25 mouse cellular contexts compared by ENCODE assay signal in the genomic region with DNA sequence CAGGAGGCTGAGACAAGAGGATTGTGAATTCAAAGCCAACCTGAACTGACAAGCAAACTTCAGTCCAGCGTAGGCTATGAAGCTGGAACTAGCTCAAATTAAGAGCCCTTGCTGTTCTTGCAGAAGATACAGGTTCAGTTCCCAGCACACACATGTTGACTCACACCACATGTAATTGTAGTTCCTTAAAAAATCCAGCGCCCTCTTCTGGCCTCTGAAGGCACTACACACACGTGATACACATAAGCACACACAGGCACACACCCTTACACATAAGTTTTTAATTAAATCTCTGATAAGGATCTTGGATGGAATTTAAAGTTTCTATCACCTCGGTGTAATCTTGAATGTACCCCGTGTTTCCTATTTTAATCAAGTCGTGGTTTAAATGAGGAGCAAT.
DNase-seq lines count a peak whose midpoint lies in the region; TF ChIP-seq lines count a peak whose summit lies in the region.
"Had no signal": no experiment of that assay in that cellular context is flagged by ENCODE, and none has a peak within 500 bp of the region (broad histone marks: within the 10 kb centered on the region; RNA-seq: fewer than 3 reads in every experiment).

No protein-coding gene starts in this region.

- TF ChIP-seq EP300 in heart, adult 2 months (IDR thresholded peaks at IDR 0.05; ENCODE audit: insufficient read depth, low read depth, low read length): no peak

- H3K9ac ChIP-seq in heart, adult 2 months (ENCODE audit: low read depth, low read length): no peak overlapping the region
- H3K9ac ChIP-seq: embryonic facial prominence, embryonic 13.5 days; embryonic facial prominence, embryonic 15.5 days; forebrain, embryonic 12.5 days; forebrain, embryonic 15.5 days had no signal

- H3K4me1 ChIP-seq in heart, adult 2 months (ENCODE audit: control insufficient read depth, insufficient read depth, low read length): no peaks in the 10 kb centered on the region
- no peaks in the 10 kb centered on the region for H3K4me1 ChIP-seq in E14TG2a.4 (replicated peaks; ENCODE audit: low read depth, low read length)
- no peaks in the 10 kb centered on the region for H3K4me1 ChIP-seq in cerebellum, adult 2 months (ENCODE audit: control insufficient read depth, insufficient read depth, low read length)
- H3K4me1 ChIP-seq: embryonic facial prominence, embryonic 13.5 days; embryonic facial prominence, embryonic 15.5 days had no signal

- no peaks in the 10 kb centered on the region for H3K36me3 ChIP-seq in heart, adult 2 months (ENCODE audit: control insufficient read depth, insufficient read depth, low read length)
- H3K36me3 ChIP-seq in E14TG2a.4 (ENCODE audit: insufficient read depth, low read length): no peaks in the 10 kb centered on the region
- H3K36me3 ChIP-seq: embryonic facial prominence, embryonic 13.5 days; embryonic facial prominence, embryonic 15.5 days; forebrain, embryonic 10.5 days; forebrain, embryonic 12.5 days; forebrain, embryonic 15.5 days; G1E had no signal

- H3K79me2 ChIP-seq in heart, adult 2 months (replicated peaks; ENCODE audit: control insufficient read depth, insufficient read depth, low read length): no peaks in the 10 kb centered on the region

- H3K27ac ChIP-seq in heart, adult 2 months: no peak overlapping the region
- H3K27ac ChIP-seq in layer of hippocampus, adult 2 months: no peak overlapping the region
- H3K27ac ChIP-seq in cerebellum, adult 2 months (ENCODE audit: insufficient read depth, low read length): no peak overlapping the region
- H3K27ac ChIP-seq: embryonic facial prominence, embryonic 13.5 days; embryonic facial prominence, embryonic 15.5 days; forebrain, embryonic 10.5 days; forebrain, embryonic 12.5 days; forebrain, embryonic 15.5 days had no signal

- intact Hi-C loops in heart, adult 2 months (cut with DNase I): no loop called here

- H3K9me3 ChIP-seq in E14TG2a.4 (ENCODE audit: low read length): no peaks in the 10 kb centered on the region
- H3K9me3 ChIP-seq: embryonic facial prominence, embryonic 13.5 days; embryonic facial prominence, embryonic 15.5 days; forebrain, embryonic 15.5 days had no signal

- H3K27me3 ChIP-seq in heart, adult 2 months (ENCODE audit: control insufficient read depth, insufficient read depth, low read length): 0 out of 2 replicates have a peak, but pooled peaks cover 2% of the 10 kb centered on the region
- no peaks in the 10 kb centered on the region for H3K27me3 ChIP-seq in E14TG2a.4 (ENCODE audit: insufficient read depth, low read length)
- H3K27me3 ChIP-seq in cerebellum, adult 2 months (ENCODE audit: control insufficient read depth, insufficient read depth, low read length): no peaks in the 10 kb centered on the region
- H3K27me3 ChIP-seq: embryonic facial prominence, embryonic 13.5 days; embryonic facial prominence, embryonic 15.5 days; forebrain, embryonic 12.5 days; forebrain, embryonic 15.5 days; Patski had no signal

- peak; percentile 63 for DNase-seq in heart, adult 11 months
- DNase-seq in heart, adult 2 months: no peak
- DNase-seq in layer of hippocampus, adult 2 months (ENCODE audit: low spot score in 2 of 2): no peak
- DNase-seq in layer of hippocampus, postnatal 14 days (ENCODE audit: low spot score in 2 of 2): no peak
- peak; percentile 59 for DNase-seq in R1 (ENCODE audit: low read depth, low spot score)
- DNase-seq in cerebellum, adult 2 months: no peak
- DNase-seq in lung, postnatal 14 days: no peak
- DNase-seq: adrenal gland, adult 8-10 months; adrenal gland, postnatal 14 days; adrenal gland, postnatal 36 days; cerebellum, adult 11-12 months; cerebellum, adult 8-10 months; cerebellum, adult 9-11 months; cerebellum, postnatal 14 days; cerebellum, postnatal 36 days; embryo, embryonic 11 days had no signal

- no peak for TF ChIP-seq CTCF in heart, adult 2 months (IDR thresholded peaks at IDR 0.05)
- TF ChIP-seq CTCF in layer of hippocampus, adult 2 months (conservative IDR thresholded peaks at IDR 0.05): peak; percentile 40
- peak; percentile 68 for TF ChIP-seq CTCF in E14TG2a.4 (conservative IDR thresholded peaks at IDR 0.05; ENCODE audit: low read length)
- no peak for TF ChIP-seq CTCF in cerebellum, adult 2 months (IDR thresholded peaks at IDR 0.05; ENCODE audit: borderline replicate concordance, insufficient read depth, low read depth, low read length)

- no peak for TF ChIP-seq POLR2A in heart, adult 2 months (IDR thresholded peaks at IDR 0.05; ENCODE audit: insufficient read depth, low read depth, low read length)
- TF ChIP-seq POLR2A in cerebellum, adult 2 months (IDR thresholded peaks at IDR 0.05; ENCODE audit: borderline replicate concordance, insufficient read depth, low read length): no peak

- 73% methylated on average over 6 of the region's 6 CpGs for WGBS in heart, adult 2 months
- WGBS in cerebellum, adult 2 months: 79% methylated on average over 6 of the region's 6 CpGs

- no peak overlapping the region for H3K4me3 ChIP-seq in heart, adult 2 months
- H3K4me3 ChIP-seq in layer of hippocampus, adult 2 months: no peak overlapping the region
- no peak overlapping the region for H3K4me3 ChIP-seq in E14TG2a.4 (replicated peaks; ENCODE audit: low read length)
- no peak overlapping the region for H3K4me3 ChIP-seq in cerebellum, adult 2 months (replicated peaks; ENCODE audit: insufficient read depth, low read depth, low read length)
- H3K4me3 ChIP-seq: embryonic facial prominence, embryonic 13.5 days; embryonic facial prominence, embryonic 15.5 days; erythroblast, embryonic 14.5 days; forebrain, embryonic 10.5 days; forebrain, embryonic 12.5 days; forebrain, embryonic 15.5 days had no signal

Comparison
In these comparisons a context has a peak if more than half of its experiments do, and no peak if none do; other contexts are left out.
1. DNase-seq: peak in heart, adult 11 months (single experiment) and R1 (single experiment); none in heart, adult 2 months (0 of 2), layer of hippocampus, adult 2 months (0 of 2), layer of hippocampus, postnatal 14 days (0 of 2), cerebellum, adult 2 months (0 of 2) and lung, postnatal 14 days (single experiment).
2. CTCF ChIP-seq: peak in layer of hippocampus, adult 2 months (single experiment) and E14TG2a.4 (single experiment); none in heart, adult 2 months (single experiment) and cerebellum, adult 2 months (single experiment).